Mouse (Mus musculus): ENCODE measurements around the gene Bcas3. TPM values are rescaled to one million over a fixed set of nuclear protein-coding genes. Genes with fewer than 3 reads are reported as not detected.

Bcas3 gene
- polyA plus RNA-seq, 2 experiments: 22.2 to 28.2 TPM

- Histone ChIP-seq H3K4me2 (replicated peaks; ENCODE audit: low read depth, low read length, severe bottlenecking) (no peak overlapping the region), H3K9me3 (ENCODE audit: control insufficient read depth, low read length) (no peaks in the 10 kb centered on the region), H3K27me3 (ENCODE audit: control insufficient read depth, insufficient read depth, low read length) (peaks cover 9% of the 10 kb centered on the region; the same call in 1 of the 2 replicates), H3K36me3 (ENCODE audit: control insufficient read depth, insufficient read depth, low read length) (no peaks in the 10 kb centered on the region), H3K27ac (replicated peaks; ENCODE audit: low read depth, low read length) (no peak overlapping the region), H3K9ac (ENCODE audit: low read depth, low read length, severe bottlenecking) (no peak overlapping the region), H3K4me1 (ENCODE audit: control insufficient read depth, insufficient read depth, low read length) (peaks cover 9% of the 10 kb centered on the region; the same call in 1 of the 2 replicates), H3K4me3 (replicated peaks; ENCODE audit: low read length) (no peak overlapping the region)
- ATAC-seq (ENCODE audit: low FRiP score, low read depth) (no peak), DNase-seq (ENCODE audit: low spot score) (no peak)
- 82% methylated on average over 5 of the region's 5 CpGs for WGBS
- TF ChIP-seq POLR2A (IDR thresholded peaks at IDR 0.05; ENCODE audit: borderline replicate concordance, extremely low read depth, insufficient read depth, insufficient read length): no peak
These were observed 451.1 kb downstream of the Bcas3 start for GRCm38 (mm10) chr11:85804048-85804447.

- TF ChIP-seq POLR2A (IDR thresholded peaks at IDR 0.05; ENCODE audit: borderline replicate concordance, extremely low read depth, insufficient read depth, insufficient read length): no peak
- no peak for DNase-seq (ENCODE audit: low spot score)
- no peak overlapping the region for H3K9ac ChIP-seq (ENCODE audit: low read depth, low read length, severe bottlenecking)
- no peak overlapping the region for H3K4me2 ChIP-seq (replicated peaks; ENCODE audit: low read depth, low read length, severe bottlenecking)
- H3K4me1 ChIP-seq (ENCODE audit: control insufficient read depth, insufficient read depth, low read length): no peaks in the 10 kb centered on the region
- no peaks in the 10 kb centered on the region for H3K36me3 ChIP-seq (ENCODE audit: control insufficient read depth, insufficient read depth, low read length)
- H3K4me3 ChIP-seq (replicated peaks; ENCODE audit: low read length): no peak overlapping the region
- no peak for ATAC-seq (ENCODE audit: low FRiP score, low read depth)
- WGBS: 80% methylated on average over 1 of the region's 1 CpGs
- H3K9me3 ChIP-seq (ENCODE audit: control insufficient read depth, low read length): no peaks in the 10 kb centered on the region
- H3K27ac ChIP-seq (replicated peaks; ENCODE audit: low read depth, low read length): no peak overlapping the region
- H3K27me3 ChIP-seq (ENCODE audit: control insufficient read depth, insufficient read depth, low read length): no peaks in the 10 kb centered on the region
These were observed 452.8 kb downstream of the Bcas3 start for GRCm38 (mm10) chr11:85805779-85806178.

GRCm38 (mm10) chr11:85807353-85807752 lies 454.4 kb downstream of the Bcas3 start:
- WGBS: 74% methylated on average over 11 of the region's 11 CpGs
- Histone ChIP-seq H3K27ac (replicated peaks; ENCODE audit: low read depth, low read length) (no peak overlapping the region), H3K4me1 (ENCODE audit: control insufficient read depth, insufficient read depth, low read length) (no peaks in the 10 kb centered on the region; the same call in 1 of the 2 replicates), H3K9ac (ENCODE audit: low read depth, low read length, severe bottlenecking) (no peak overlapping the region), H3K27me3 (ENCODE audit: control insufficient read depth, insufficient read depth, low read length) (no peaks in the 10 kb centered on the region), H3K36me3 (ENCODE audit: control insufficient read depth, insufficient read depth, low read length) (no peaks in the 10 kb centered on the region), H3K4me3 (replicated peaks; ENCODE audit: low read length) (no peak overlapping the region), H3K9me3 (ENCODE audit: control insufficient read depth, low read length) (no peaks in the 10 kb centered on the region), H3K4me2 (replicated peaks; ENCODE audit: low read depth, low read length, severe bottlenecking) (no peak overlapping the region)
- TF ChIP-seq POLR2A (IDR thresholded peaks at IDR 0.05; ENCODE audit: borderline replicate concordance, extremely low read depth, insufficient read depth, insufficient read length): no peak
- ATAC-seq (ENCODE audit: low FRiP score, low read depth) (no peak), DNase-seq (ENCODE audit: low spot score) (no peak)

GRCm38 (mm10) chr11:85811229-85811628 lies 458.3 kb downstream of the Bcas3 start:
- H3K9ac ChIP-seq (ENCODE audit: low read depth, low read length, severe bottlenecking): no peak overlapping the region
- no peaks in the 10 kb centered on the region for H3K27me3 ChIP-seq (ENCODE audit: control insufficient read depth, insufficient read depth, low read length)
- no peak overlapping the region for H3K27ac ChIP-seq (replicated peaks; ENCODE audit: low read depth, low read length)
- WGBS: 80% methylated on average over 4 of the region's 4 CpGs
- H3K4me2 ChIP-seq (replicated peaks; ENCODE audit: low read depth, low read length, severe bottlenecking): no peak overlapping the region
- H3K36me3 ChIP-seq (ENCODE audit: control insufficient read depth, insufficient read depth, low read length): no peaks in the 10 kb centered on the region
- peaks cover 8% of the 10 kb centered on the region for H3K4me1 ChIP-seq (ENCODE audit: control insufficient read depth, insufficient read depth, low read length)
- DNase-seq (ENCODE audit: low spot score) (no peak), ATAC-seq (ENCODE audit: low FRiP score, low read depth) (no peak)
- no peak for TF ChIP-seq POLR2A (IDR thresholded peaks at IDR 0.05; ENCODE audit: borderline replicate concordance, extremely low read depth, insufficient read depth, insufficient read length)
- H3K9me3 ChIP-seq (ENCODE audit: control insufficient read depth, low read length): no peaks in the 10 kb centered on the region
- H3K4me3 ChIP-seq (replicated peaks; ENCODE audit: low read length): no peak overlapping the region

GRCm38 (mm10) chr11:85811676-85812075 lies 458.7 kb downstream of the Bcas3 start:
- 90% methylated on average over 5 of the region's 5 CpGs for WGBS

More at GRCm38 (mm10) chr11:85811676-85812075, 458.7 kb downstream of the Bcas3 start:
- ATAC-seq (ENCODE audit: low FRiP score, low read depth) (no peak), DNase-seq (ENCODE audit: low spot score) (no peak)
- Histone ChIP-seq H3K4me3 (replicated peaks; ENCODE audit: low read length) (no peak overlapping the region), H3K4me2 (replicated peaks; ENCODE audit: low read depth, low read length, severe bottlenecking) (no peak overlapping the region), H3K4me1 (ENCODE audit: control insufficient read depth, insufficient read depth, low read length) (peaks cover 11% of the 10 kb centered on the region), H3K36me3 (ENCODE audit: control insufficient read depth, insufficient read depth, low read length) (no peaks in the 10 kb centered on the region), H3K9ac (ENCODE audit: low read depth, low read length, severe bottlenecking) (no peak overlapping the region), H3K9me3 (ENCODE audit: control insufficient read depth, low read length) (no peaks in the 10 kb centered on the region), H3K27me3 (ENCODE audit: control insufficient read depth, insufficient read depth, low read length) (no peaks in the 10 kb centered on the region), H3K27ac (replicated peaks; ENCODE audit: low read depth, low read length) (no peak overlapping the region)
- TF ChIP-seq POLR2A (IDR thresholded peaks at IDR 0.05; ENCODE audit: borderline replicate concordance, extremely low read depth, insufficient read depth, insufficient read length): no peak
